12 mouse cellular contexts compared by ENCODE assay signal in the genomic region with DNA sequence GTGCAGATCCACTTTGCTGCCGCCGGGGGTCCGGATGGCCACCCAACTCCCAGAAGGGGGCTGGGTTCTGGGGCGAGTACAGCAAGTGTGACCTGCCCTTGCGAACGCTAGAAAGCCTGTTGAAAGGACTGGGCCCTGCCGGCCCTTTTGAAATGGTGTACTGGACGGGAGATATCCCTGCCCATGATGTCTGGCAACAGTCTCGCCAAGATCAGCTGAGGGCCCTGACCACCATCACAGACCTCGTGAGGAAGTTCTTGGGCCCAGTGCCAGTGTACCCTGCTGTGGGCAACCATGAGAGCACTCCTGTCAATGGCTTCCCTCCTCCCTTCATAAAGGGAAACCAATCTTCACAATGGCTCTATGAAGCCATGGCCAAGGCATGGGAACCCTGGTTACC. TPM values are rescaled to one million over a fixed set of nuclear protein-coding genes. Genes with fewer than 3 reads are reported as not detected.
DNase-seq lines count a peak whose midpoint lies in the region; ATAC-seq and TF ChIP-seq lines count a peak whose summit lies in the region.
"Had no signal": no experiment of that assay in that cellular context is flagged by ENCODE, and none has a peak within 500 bp of the region (broad histone marks: within the 10 kb centered on the region; RNA-seq: fewer than 3 reads in every experiment).

No protein-coding gene starts in this region.

- intact Hi-C loops in heart, postnatal 25 days (cut with DNase I): no loop called here

- H3K27ac ChIP-seq in heart, embryonic 10.5 days: no peak overlapping the region
- H3K27ac ChIP-seq in embryonic facial prominence, embryonic 14.5 days (replicated peaks; ENCODE audit: low read depth, low read length): no peak overlapping the region
- no peak overlapping the region for H3K27ac ChIP-seq in limb, embryonic 11.5 days (replicated peaks; ENCODE audit: low read depth, low read length)

- H3K9ac ChIP-seq in embryonic facial prominence, embryonic 14.5 days (ENCODE audit: low read depth, low read length): peak overlapping the region; percentile 71; the same call in 1 of the 2 replicates
- H3K9ac ChIP-seq in limb, embryonic 11.5 days (ENCODE audit: low read length): no peak overlapping the region

- no peak for DNase-seq in heart, embryonic 10.5 days (ENCODE audit: low spot score)
- DNase-seq in heart, postnatal 25 days (ENCODE audit: low spot score): no peak
- DNase-seq in G1E (ENCODE audit: low spot score): no peak
- DNase-seq in embryonic facial prominence, embryonic 14.5 days (ENCODE audit: low spot score): no peak
- no peak for DNase-seq in limb, embryonic 11.5 days (ENCODE audit: low spot score)
- no peak for DNase-seq in B cell, adult 2 months
- no peak for DNase-seq in spleen, postnatal 4 days (ENCODE audit: low spot score in 2 of 2)
- no peak for DNase-seq in kidney, adult 11 months
- DNase-seq: adrenal gland, postnatal 10 days; kidney, postnatal 14 days had no signal

- no peak for TF ChIP-seq CTCF in G1E (IDR thresholded peaks at IDR 0.05; ENCODE audit: low read depth, low read length)

- peaks cover 30% of the 10 kb centered on the region for H3K36me3 ChIP-seq in heart, embryonic 10.5 days
- peaks cover 36% of the 10 kb centered on the region for H3K36me3 ChIP-seq in G1E (replicated peaks)
- H3K36me3 ChIP-seq in embryonic facial prominence, embryonic 14.5 days (ENCODE audit: control insufficient read depth, insufficient read depth, low read length): peaks cover 22% of the 10 kb centered on the region
- H3K36me3 ChIP-seq in limb, embryonic 11.5 days (ENCODE audit: control insufficient read depth, insufficient read depth, low read length): peaks cover 9% of the 10 kb centered on the region

- no peaks in the 10 kb centered on the region for H3K27me3 ChIP-seq in heart, embryonic 10.5 days (ENCODE audit: insufficient read depth, poor library complexity, severe bottlenecking)
- H3K27me3 ChIP-seq in G1E (ENCODE audit: insufficient read depth, low read length): 0 out of 2 replicates have a peak, but pooled peaks cover under 1% of the 10 kb centered on the region
- no peaks in the 10 kb centered on the region for H3K27me3 ChIP-seq in embryonic facial prominence, embryonic 14.5 days (replicated peaks; ENCODE audit: control insufficient read depth, insufficient read depth, low read length)
- H3K27me3 ChIP-seq in limb, embryonic 11.5 days (ENCODE audit: control insufficient read depth, insufficient read depth, low read length): no peaks in the 10 kb centered on the region
- H3K27me3 ChIP-seq: CH12.LX had no signal

- peak overlapping the region; percentile 82; the same call in 1 of the 2 replicates for H3K4me2 ChIP-seq in embryonic facial prominence, embryonic 14.5 days (ENCODE audit: low read depth, low read length)
- H3K4me2 ChIP-seq in limb, embryonic 11.5 days (ENCODE audit: low read depth, severe bottlenecking): peak overlapping the region; percentile 73; the same call in 1 of the 2 replicates

- 88% methylated on average over 10 of the region's 10 CpGs for WGBS in heart, embryonic 10.5 days
- WGBS in embryonic facial prominence, embryonic 14.5 days: 91% methylated on average over 10 of the region's 10 CpGs
- WGBS in limb, embryonic 11.5 days: 90% methylated on average over 10 of the region's 10 CpGs

- peak overlapping the region; percentile 70 for H3K4me3 ChIP-seq in heart, embryonic 10.5 days
- H3K4me3 ChIP-seq in G1E (ENCODE audit: low read depth, low read length): peak overlapping the region; percentile 77; the same call in 1 of the 2 replicates
- H3K4me3 ChIP-seq in embryonic facial prominence, embryonic 14.5 days (ENCODE audit: low read depth, low read length): no peak overlapping the region
- H3K4me3 ChIP-seq in limb, embryonic 11.5 days (ENCODE audit: low read depth, low read length): no peak overlapping the region

- H3K9me3 ChIP-seq in heart, embryonic 10.5 days: no peaks in the 10 kb centered on the region
- H3K9me3 ChIP-seq in G1E (replicated peaks): no peaks in the 10 kb centered on the region
- no peaks in the 10 kb centered on the region for H3K9me3 ChIP-seq in embryonic facial prominence, embryonic 14.5 days (ENCODE audit: control insufficient read depth, low read length)
- no peaks in the 10 kb centered on the region for H3K9me3 ChIP-seq in limb, embryonic 11.5 days (ENCODE audit: control insufficient read depth, low read length)

- no peak for ATAC-seq in G1E (ENCODE audit: extremely low read depth, insufficient number of reproducible peaks, low FRiP score, poor library complexity, severe bottlenecking)
- no peak for ATAC-seq in embryonic facial prominence, embryonic 14.5 days (ENCODE audit: low read depth)
- ATAC-seq in limb, embryonic 11.5 days (ENCODE audit: insufficient number of reproducible peaks, low FRiP score, low TSS enrichment, low read depth): no peak

- peaks cover 15% of the 10 kb centered on the region for H3K4me1 ChIP-seq in heart, embryonic 10.5 days
- peaks cover 25% of the 10 kb centered on the region for H3K4me1 ChIP-seq in G1E (ENCODE audit: insufficient read depth, low read depth, low read length)
- peaks cover 8% of the 10 kb centered on the region for H3K4me1 ChIP-seq in embryonic facial prominence, embryonic 14.5 days (ENCODE audit: control insufficient read depth, insufficient read depth, low read length)
- 0 out of 2 replicates have a peak, but pooled peaks cover 3% of the 10 kb centered on the region for H3K4me1 ChIP-seq in limb, embryonic 11.5 days (ENCODE audit: control insufficient read depth, insufficient read depth, low read length)

RNA-seq across cellular contexts. Expression of a gene that starts 1.4 kb away (rescaled TPM):
- polyA plus RNA-seq in heart, embryonic 10.5 days (2016; fragmentation: Nextera tagmentation; extraction: Ambion mirVana): 39.9 and 60.4 TPM in 2 replicates
- 100 to 1,000 TPM; 155 to 156 TPM for total RNA-seq in heart, postnatal 25 days (2021)
- 19.2 and 23.7 TPM in 2 replicates for total RNA-seq in G1E (2014; fragmentation: Nextera tagmentation)
- total RNA-seq in G1E (2017): 14.5 and 22.4 TPM in 2 replicates
- polyA plus RNA-seq in G1E (2012): 12.0 and 12.8 TPM in 2 replicates
- polyA plus RNA-seq in embryonic facial prominence, embryonic 14.5 days (2014; fragmentation: Nextera tagmentation; extraction: Ambion mirVana): 51.8 and 54.6 TPM in 2 replicates
- 31.6 and 32.6 TPM in 2 replicates for polyA plus RNA-seq in limb, embryonic 11.5 days (2014; fragmentation: Nextera tagmentation; extraction: Ambion mirVana)

RNA-seq across cellular contexts. Expression of a gene that starts 25.9 kb away (rescaled TPM):
- polyA plus RNA-seq in heart, embryonic 10.5 days (2016; fragmentation: Nextera tagmentation; extraction: Ambion mirVana): 68.6 and 70.6 TPM in 2 replicates
- total RNA-seq in heart, postnatal 25 days (2021): 100 to 1,000 TPM in 1 of 2 experiments, 10 to 100 TPM in 1; 99.0 to 102 TPM
- not detected in 2 replicates for total RNA-seq in G1E (2014; fragmentation: Nextera tagmentation)
- total RNA-seq in G1E (2017): 0.27 and 0.64 TPM in 2 replicates
- polyA plus RNA-seq in G1E (2012): 0.02 and 0.03 TPM in 2 replicates
- 45.6 and 48.2 TPM in 2 replicates for polyA plus RNA-seq in embryonic facial prominence, embryonic 14.5 days (2014; fragmentation: Nextera tagmentation; extraction: Ambion mirVana)
- polyA plus RNA-seq in limb, embryonic 11.5 days (2014; fragmentation: Nextera tagmentation; extraction: Ambion mirVana): 54.5 and 60.1 TPM in 2 replicates

RNA-seq across cellular contexts. Expression of a gene that starts 44.4 kb away (rescaled TPM):
- polyA plus RNA-seq in heart, embryonic 10.5 days (2016; fragmentation: Nextera tagmentation; extraction: Ambion mirVana): 0.43 and 7.4 TPM in 2 replicates
- total RNA-seq in heart, postnatal 25 days (2021): not detected
- total RNA-seq in G1E (2014; fragmentation: Nextera tagmentation) (not detected in 2 replicates), G1E (2017) (not detected in 2 replicates)
- polyA plus RNA-seq in G1E (2012): not detected in 2 replicates
- 0.38 and 0.40 TPM in 2 replicates for polyA plus RNA-seq in embryonic facial prominence, embryonic 14.5 days (2014; fragmentation: Nextera tagmentation; extraction: Ambion mirVana)
- polyA plus RNA-seq in limb, embryonic 11.5 days (2014; fragmentation: Nextera tagmentation; extraction: Ambion mirVana): 0.13 TPM in 1 of 2 replicates, not detected in the other
- total RNA-seq: CH12.LX; monocyte, adult 5-6 weeks had no signal

Comparison
In these comparisons a context has a peak if more than half of its experiments do, and no peak if none do; other contexts are left out.
1. H3K4me3 ChIP-seq: peak in heart, embryonic 10.5 days (single experiment) and G1E (single experiment); none in embryonic facial prominence, embryonic 14.5 days (single experiment) and limb, embryonic 11.5 days (single experiment).
2. RNA of a gene that starts 25.9 kb away (polyA plus RNA-seq): 68.6 to 70.6 TPM in heart, embryonic 10.5 days, 54.5 to 60.1 TPM in limb, embryonic 11.5 days and 45.6 to 48.2 TPM in embryonic facial prominence, embryonic 14.5 days; 0.02 to 0.03 TPM in G1E; every median in the first group is over 10 times any median in the second.